Mouse (Mus musculus) frontal cortex, adult (tissue): ENCODE measurements at regions not wholly inside any gene's neighbourhood (a gene's known extent, or its start where the extent isn't known, plus 50 kb on each side); places are given as distances from the start of the nearest gene placed in this dataset.
A peak's percentile ranks its signal among the peaks of the same experiment; 100 is the strongest.

Experiments
- ATAC-seq: cut with Nextera tagmentation; 2 replicates; pipeline ENCODE4 v1.9.2; 2017; ENCODE audit warnings: mild to moderate bottlenecking, moderate library complexity, mixed read lengths; ENCODE audit not compliant: low TSS enrichment

GRCm38 (mm10) chrX:76319552-76319951, 55.4 kb downstream of the Cldn34b3 start:
- peak; percentile 67; the same call in 1 of the 2 replicates for ATAC-seq
